Mouse (Mus musculus): ENCODE results near the gene Chd6.

GRCm38 (mm10) chr2:160916714-160917113 is 192.2 kb downstream of the Chd6 start:
- no peak for TF ChIP-seq CTCF (conservative IDR thresholded peaks at IDR 0.05; ENCODE audit: low read length)
- no peak for TF ChIP-seq POU5F1 (IDR thresholded peaks at IDR 0.05; ENCODE audit: borderline replicate concordance, low read length)
- no peak for TF ChIP-seq NANOG (IDR thresholded peaks at IDR 0.05; ENCODE audit: borderline replicate concordance, low read length)
